Mouse (Mus musculus): ENCODE data around the gene 2310011J03Rik. TPM values are rescaled to one million over a fixed set of nuclear protein-coding genes. Genes with fewer than 3 reads are reported as not detected.

Gene 2310011J03Rik
- polyA plus RNA-seq, 1 experiment from 2014 or later: 38.5 TPM

DNA sequence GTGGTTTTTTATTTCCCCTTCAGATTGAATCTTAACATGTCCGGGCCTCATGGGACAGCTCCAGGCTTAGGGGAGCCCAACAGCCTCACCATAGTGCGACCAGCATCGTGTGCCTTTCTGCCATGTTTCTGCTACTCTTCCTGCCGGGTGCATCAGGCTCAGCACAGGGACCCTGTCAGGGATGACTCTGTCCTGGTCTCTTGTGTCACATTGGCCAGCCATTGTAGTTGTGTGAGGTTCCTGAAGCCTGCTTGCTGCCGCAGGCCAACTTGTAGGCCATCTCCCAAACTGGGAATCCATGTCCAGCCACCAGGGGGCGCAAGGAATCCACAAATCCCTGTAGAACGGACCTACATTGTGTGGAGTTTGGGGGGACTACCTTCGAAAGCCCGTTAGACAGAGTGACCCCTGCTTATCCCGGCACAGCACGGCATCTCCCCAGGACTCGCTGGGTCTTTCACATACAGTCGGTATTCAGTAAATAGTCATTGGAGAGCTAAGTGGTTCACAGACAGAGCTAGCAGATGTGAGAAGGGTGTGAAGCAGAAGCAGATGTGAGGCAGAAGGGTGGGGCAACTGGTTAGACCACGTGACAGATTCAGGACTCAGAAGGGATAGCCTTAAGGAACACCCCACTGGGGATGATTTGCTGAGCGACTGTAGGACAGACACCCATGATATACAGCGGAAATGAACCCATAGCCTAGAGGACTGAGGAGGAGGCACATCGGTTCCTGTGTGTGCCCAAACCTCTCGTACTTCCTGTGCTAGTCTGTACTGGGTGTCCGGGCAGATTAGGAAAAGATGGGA lies 19.8 kb upstream of the 2310011J03Rik start:
- peak overlapping the region; percentile 32; the same call in 1 of the 2 replicates for H3K9ac ChIP-seq (ENCODE audit: low read depth, low read length)
- DNase-seq (ENCODE audit: low spot score) (peak; percentile 83), ATAC-seq (ENCODE audit: low read depth) (peak; percentile 19; the same call in 1 of the 2 replicates)
- WGBS: 20% methylated on average over 19 of the region's 19 CpGs
- H3K36me3 ChIP-seq (ENCODE audit: control insufficient read depth, insufficient read depth, low read length): no peaks in the 10 kb centered on the region
- H3K4me2 ChIP-seq (ENCODE audit: low read depth, low read length): peak overlapping the region; percentile 25; the same call in 1 of the 2 replicates
- H3K4me1 ChIP-seq (ENCODE audit: control insufficient read depth, insufficient read depth, low read length): peaks cover 27% of the 10 kb centered on the region
- no peaks in the 10 kb centered on the region for H3K9me3 ChIP-seq (ENCODE audit: control insufficient read depth, low read length)
- H3K4me3 ChIP-seq (ENCODE audit: low read depth, low read length): no peak overlapping the region
- H3K27me3 ChIP-seq (replicated peaks; ENCODE audit: control insufficient read depth, insufficient read depth, low read length): peaks cover 52% of the 10 kb centered on the region
- H3K27ac ChIP-seq (replicated peaks; ENCODE audit: low read depth, low read length): no peak overlapping the region

GRCm38 (mm10) chr10:80336263-80336662 lies 15.9 kb upstream of the 2310011J03Rik start:
- no peak overlapping the region for H3K4me2 ChIP-seq (ENCODE audit: low read depth, low read length)
- ATAC-seq (ENCODE audit: low read depth): no peak
- WGBS: 79% methylated on average over 12 of the region's 12 CpGs

DNA sequence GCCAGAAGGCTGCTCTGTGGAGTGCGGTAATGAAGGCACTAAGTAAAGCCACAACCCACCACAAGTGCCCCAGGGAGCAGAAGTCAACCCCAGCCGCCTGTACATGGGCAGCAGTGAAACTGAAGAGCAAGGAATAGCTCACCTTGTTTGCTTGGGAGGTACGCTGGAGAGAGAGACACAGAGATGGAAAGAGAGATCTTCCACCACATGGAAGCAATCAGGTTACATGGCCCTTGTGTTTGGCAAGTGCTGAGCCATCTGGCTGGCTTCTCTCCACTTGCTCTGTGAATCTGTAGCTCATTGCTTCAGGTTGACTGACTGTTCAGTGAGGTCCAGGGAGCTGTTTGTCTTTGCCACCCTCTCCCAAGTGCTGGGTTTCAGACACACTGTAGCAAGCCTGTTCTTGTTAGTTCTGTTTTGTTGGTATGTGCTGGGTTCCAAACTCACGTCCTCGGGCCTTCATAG lies 12.2 kb upstream of the 2310011J03Rik start:
- H3K9me3 ChIP-seq (ENCODE audit: control insufficient read depth, low read length): no peaks in the 10 kb centered on the region
- ATAC-seq (ENCODE audit: low read depth): no peak
- no peak overlapping the region for H3K4me3 ChIP-seq (ENCODE audit: low read depth, low read length)

More at GRCm38 (mm10) chr10:80336263-80336662, 15.9 kb upstream of the 2310011J03Rik start:
- no peak overlapping the region for H3K27ac ChIP-seq (replicated peaks; ENCODE audit: low read depth, low read length)
- no peaks in the 10 kb centered on the region for H3K4me1 ChIP-seq (ENCODE audit: control insufficient read depth, insufficient read depth, low read length)
- H3K36me3 ChIP-seq (ENCODE audit: control insufficient read depth, insufficient read depth, low read length): no peaks in the 10 kb centered on the region
- DNase-seq (ENCODE audit: low spot score): no peak
- H3K4me3 ChIP-seq (ENCODE audit: low read depth, low read length): no peak overlapping the region
- H3K9me3 ChIP-seq (ENCODE audit: control insufficient read depth, low read length): no peaks in the 10 kb centered on the region
- peaks cover 13% of the 10 kb centered on the region for H3K27me3 ChIP-seq (replicated peaks; ENCODE audit: control insufficient read depth, insufficient read depth, low read length)
- no peak overlapping the region for H3K9ac ChIP-seq (ENCODE audit: low read depth, low read length)

GRCm38 (mm10) chr10:80331636-80332524 lies 11.5 kb upstream of the 2310011J03Rik start:
- Histone ChIP-seq H3K27ac (replicated peaks; ENCODE audit: low read depth, low read length) (no peak overlapping the region), H3K4me1 (ENCODE audit: control insufficient read depth, insufficient read depth, low read length) (peaks cover 3% of the 10 kb centered on the region), H3K9me3 (ENCODE audit: control insufficient read depth, low read length) (no peaks in the 10 kb centered on the region), H3K4me2 (ENCODE audit: low read depth, low read length) (no peak overlapping the region), H3K4me3 (ENCODE audit: low read depth, low read length) (no peak overlapping the region), H3K27me3 (replicated peaks; ENCODE audit: control insufficient read depth, insufficient read depth, low read length) (no peaks in the 10 kb centered on the region), H3K9ac (ENCODE audit: low read depth, low read length) (no peak overlapping the region), H3K36me3 (ENCODE audit: control insufficient read depth, insufficient read depth, low read length) (no peaks in the 10 kb centered on the region)
- DNase-seq (ENCODE audit: low spot score) (no peak), ATAC-seq (ENCODE audit: low read depth) (no peak)
- WGBS: 52% methylated on average over 9 of the region's 10 CpGs

More for the DNA sequence above, 12.2 kb upstream of the 2310011J03Rik start:
- Histone ChIP-seq H3K4me2 (ENCODE audit: low read depth, low read length) (no peak overlapping the region), H3K9ac (ENCODE audit: low read depth, low read length) (no peak overlapping the region), H3K27me3 (replicated peaks; ENCODE audit: control insufficient read depth, insufficient read depth, low read length) (no peaks in the 10 kb centered on the region), H3K27ac (replicated peaks; ENCODE audit: low read depth, low read length) (no peak overlapping the region), H3K36me3 (ENCODE audit: control insufficient read depth, insufficient read depth, low read length) (no peaks in the 10 kb centered on the region), H3K4me1 (ENCODE audit: control insufficient read depth, insufficient read depth, low read length) (peaks cover 3% of the 10 kb centered on the region)
- 65% methylated on average over 5 of the region's 5 CpGs for WGBS
- no peak for DNase-seq (ENCODE audit: low spot score)

- H3K27ac ChIP-seq (replicated peaks; ENCODE audit: low read depth, low read length): no peak overlapping the region
- H3K4me3 ChIP-seq (ENCODE audit: low read depth, low read length): no peak overlapping the region
- ATAC-seq (ENCODE audit: low read depth) (no peak), DNase-seq (ENCODE audit: low spot score) (no peak)
- H3K9me3 ChIP-seq (ENCODE audit: control insufficient read depth, low read length): no peaks in the 10 kb centered on the region
- H3K27me3 ChIP-seq (replicated peaks; ENCODE audit: control insufficient read depth, insufficient read depth, low read length): no peaks in the 10 kb centered on the region
- 59% methylated on average over 2 of the region's 2 CpGs for WGBS
- no peak overlapping the region for H3K9ac ChIP-seq (ENCODE audit: low read depth, low read length)
- no peaks in the 10 kb centered on the region for H3K36me3 ChIP-seq (ENCODE audit: control insufficient read depth, insufficient read depth, low read length)
- H3K4me1 ChIP-seq (ENCODE audit: control insufficient read depth, insufficient read depth, low read length): peaks cover 3% of the 10 kb centered on the region
- H3K4me2 ChIP-seq (ENCODE audit: low read depth, low read length): peak overlapping the region; percentile 97; the same call in 1 of the 2 replicates
Measured at GRCm38 (mm10) chr10:80330888-80331287, 10.6 kb upstream of the 2310011J03Rik start.

DNA sequence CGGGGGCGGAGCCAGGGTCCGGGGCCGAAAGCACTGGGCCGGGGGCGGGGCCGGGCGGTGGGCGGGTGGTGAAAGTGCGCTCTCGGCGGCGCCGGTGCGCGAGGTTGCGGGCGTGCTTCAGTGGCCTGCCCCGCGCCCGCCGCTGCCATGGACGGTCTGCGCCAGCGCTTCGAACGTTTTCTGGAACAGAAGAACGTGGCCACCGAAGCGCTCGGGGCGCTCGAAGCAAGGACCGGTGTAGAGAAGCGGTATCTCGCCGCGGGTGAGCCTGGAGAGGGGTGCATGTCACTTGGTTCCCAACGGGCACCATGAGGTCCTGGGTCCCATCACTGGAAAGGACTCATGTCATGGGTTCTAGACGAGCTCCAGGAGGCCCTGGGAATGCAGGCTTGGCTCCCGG lies 9.7 kb upstream of the 2310011J03Rik start:
- Histone ChIP-seq H3K4me3 (ENCODE audit: low read depth, low read length) (peak overlapping the region; percentile 50), H3K4me2 (ENCODE audit: low read depth, low read length) (peak overlapping the region; percentile 97), H3K27me3 (replicated peaks; ENCODE audit: control insufficient read depth, insufficient read depth, low read length) (no peaks in the 10 kb centered on the region), H3K9ac (ENCODE audit: low read depth, low read length) (peak overlapping the region; percentile 59), H3K4me1 (ENCODE audit: control insufficient read depth, insufficient read depth, low read length) (peaks cover 3% of the 10 kb centered on the region), H3K36me3 (ENCODE audit: control insufficient read depth, insufficient read depth, low read length) (no peaks in the 10 kb centered on the region), H3K9me3 (ENCODE audit: control insufficient read depth, low read length) (no peaks in the 10 kb centered on the region), H3K27ac (replicated peaks; ENCODE audit: low read depth, low read length) (no peak overlapping the region)
- WGBS: 2% methylated on average over 16 of the region's 41 CpGs
- DNase-seq (ENCODE audit: low spot score) (no peak), ATAC-seq (ENCODE audit: low read depth) (no peak; the same call in 1 of the 2 replicates)

GRCm38 (mm10) chr10:80329273-80330081 lies 9.1 kb upstream of the 2310011J03Rik start, which contains the start of the genes Pcsk4 and Reep6:
TSS of gene Pcsk4 (minus strand) at chr10:80329498.
TSS of gene Reep6 (plus strand) at chr10:80329953.
- Histone ChIP-seq H3K4me1 (ENCODE audit: control insufficient read depth, insufficient read depth, low read length) (peaks cover 3% of the 10 kb centered on the region), H3K4me3 (ENCODE audit: low read depth, low read length) (peak within 1 kb of the TSS; percentile 50), H3K36me3 (ENCODE audit: control insufficient read depth, insufficient read depth, low read length) (no peaks in the 10 kb centered on the region), H3K9ac (ENCODE audit: low read depth, low read length) (peak within 1 kb of the TSS; percentile 59), H3K27me3 (replicated peaks; ENCODE audit: control insufficient read depth, insufficient read depth, low read length) (no peaks in the 10 kb centered on the region), H3K4me2 (ENCODE audit: low read depth, low read length) (peak within 1 kb of the TSS; percentile 97), H3K9me3 (ENCODE audit: control insufficient read depth, low read length) (no peaks in the 10 kb centered on the region), H3K27ac (replicated peaks; ENCODE audit: low read depth, low read length) (no peak within 1 kb of the TSS)
- WGBS: 4% methylated on average over 27 of the region's 36 CpGs
- ATAC-seq (ENCODE audit: low read depth) (peak; percentile 93), DNase-seq (ENCODE audit: low spot score) (peak; percentile 97)

DNA sequence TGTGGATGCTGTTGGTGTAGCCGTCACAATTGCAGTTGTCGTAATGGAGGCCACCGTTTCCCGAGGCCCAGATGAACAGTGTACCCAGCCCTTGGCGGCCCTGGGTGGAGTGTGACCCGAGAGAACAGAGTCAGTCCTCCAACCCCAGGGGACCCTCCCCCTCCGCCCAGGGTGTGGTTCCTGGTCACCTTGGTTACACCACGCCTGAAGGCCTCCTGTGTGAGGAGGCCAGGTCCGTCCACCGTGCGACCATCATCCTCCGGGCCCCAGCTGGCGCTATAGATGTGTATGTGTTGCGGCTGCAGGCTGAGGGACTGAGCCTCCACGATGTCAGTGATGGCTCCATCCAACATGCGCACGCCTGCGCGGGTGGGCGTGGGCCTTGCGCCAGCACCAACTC lies 4.7 kb upstream of the 2310011J03Rik start:
- no peak for DNase-seq (ENCODE audit: low spot score)
- WGBS: 84% methylated on average over 21 of the region's 21 CpGs
- H3K9ac ChIP-seq (ENCODE audit: low read depth, low read length): no peak overlapping the region

More for the DNA sequence above, 4.7 kb upstream of the 2310011J03Rik start:
- Histone ChIP-seq H3K4me2 (ENCODE audit: low read depth, low read length) (no peak overlapping the region), H3K4me1 (ENCODE audit: control insufficient read depth, insufficient read depth, low read length) (peaks cover 8% of the 10 kb centered on the region), H3K36me3 (ENCODE audit: control insufficient read depth, insufficient read depth, low read length) (no peaks in the 10 kb centered on the region), H3K27ac (replicated peaks; ENCODE audit: low read depth, low read length) (no peak overlapping the region), H3K9me3 (ENCODE audit: control insufficient read depth, low read length) (no peaks in the 10 kb centered on the region), H3K27me3 (replicated peaks; ENCODE audit: control insufficient read depth, insufficient read depth, low read length) (no peaks in the 10 kb centered on the region), H3K4me3 (ENCODE audit: low read depth, low read length) (no peak overlapping the region)
- ATAC-seq (ENCODE audit: low read depth): no peak
